Mouse (Mus musculus): ENCODE measurements around the gene Adgra3.

- no peak for TF ChIP-seq CTCF (IDR thresholded peaks at IDR 0.05; ENCODE audit: low read depth)
- TF ChIP-seq EP300 (IDR thresholded peaks at IDR 0.05; ENCODE audit: low read depth) = no peak
Observed at GRCm38 (mm10) chr5:49997019-49997418, 61.8 kb downstream of the Adgra3 start.

All from heart, postnatal 0 days (tissue).